Mouse (Mus musculus) megakaryocyte progenitor cell, adult 5-6 weeks (primary cell): ENCODE data around the gene Nanog. TPM values are rescaled to one million over a fixed set of nuclear protein-coding genes. Genes with fewer than 3 reads are reported as not detected.
A peak's percentile ranks its signal among the peaks of the same experiment; 100 is the strongest.
"Not testable (repeated sequence)": the region's sequence is repeated elsewhere in the genome, so short reads cannot be mapped to it uniquely, and the experiment has no call there.

ENCODE experiments used
- ATAC-seq: replicated peaks from 2 replicates; pipeline ENCODE4 v1.8.0; 2016; ENCODE audit warnings: mild to moderate bottlenecking, moderate TSS enrichment, inconsistent platforms; ENCODE audit not compliant: poor library complexity
- total RNA-seq, 2 experiments: library from RNA; stranded (forward) in 1 of 2; stranded (reverse) in 1 of 2; fragments of 157-497, 149-512 nt in 1 of 2; fragments of 200-1000 nt in 1 of 2; gene quantifications; 2 replicates each; pipeline versions ENCODE4 v1.2.3 to v1.2.4; 2015 to 2017

Gene Nanog
- total RNA-seq (2015) (not detected in 2 replicates), total RNA-seq (2017) (not detected in 2 replicates)

DNA sequence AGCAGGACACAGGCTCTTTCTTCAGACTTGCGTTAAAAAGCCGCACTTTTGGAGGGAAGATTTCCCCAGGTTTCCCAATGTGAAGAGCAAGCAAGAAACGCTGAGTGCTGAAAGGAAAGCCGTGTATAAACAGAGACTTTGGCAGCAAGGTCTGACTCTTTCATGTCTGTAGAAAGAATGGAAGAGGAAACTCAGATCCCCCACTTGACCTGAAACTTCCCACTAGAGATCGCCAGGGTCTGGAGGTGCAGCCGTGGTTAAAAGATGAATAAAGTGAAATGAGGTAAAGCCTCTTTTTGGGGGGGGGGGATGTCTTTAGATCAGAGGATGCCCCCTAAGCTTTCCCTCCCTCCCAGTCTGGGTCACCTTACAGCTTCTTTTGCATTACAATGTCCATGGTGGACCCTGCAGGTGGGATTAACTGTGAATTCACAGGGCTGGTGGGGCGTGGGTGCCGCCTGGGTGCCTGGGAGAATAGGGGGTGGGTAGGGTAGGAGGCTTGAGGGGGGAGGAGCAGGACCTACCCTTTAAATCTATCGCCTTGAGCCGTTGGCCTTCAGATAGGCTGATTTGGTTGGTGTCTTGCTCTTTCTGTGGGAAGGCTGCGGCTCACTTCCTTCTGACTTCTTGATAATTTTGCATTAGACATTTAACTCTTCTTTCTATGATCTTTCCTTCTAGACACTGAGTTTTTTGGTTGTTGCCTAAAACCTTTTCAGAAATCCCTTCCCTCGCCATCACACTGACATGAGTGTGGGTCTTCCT, at the start of gene Nanog:
Gene Nanog, plus strand, starts transcription at position 454 of the 765 bp plus-strand sequence.
- ATAC-seq = no peak

DNA sequence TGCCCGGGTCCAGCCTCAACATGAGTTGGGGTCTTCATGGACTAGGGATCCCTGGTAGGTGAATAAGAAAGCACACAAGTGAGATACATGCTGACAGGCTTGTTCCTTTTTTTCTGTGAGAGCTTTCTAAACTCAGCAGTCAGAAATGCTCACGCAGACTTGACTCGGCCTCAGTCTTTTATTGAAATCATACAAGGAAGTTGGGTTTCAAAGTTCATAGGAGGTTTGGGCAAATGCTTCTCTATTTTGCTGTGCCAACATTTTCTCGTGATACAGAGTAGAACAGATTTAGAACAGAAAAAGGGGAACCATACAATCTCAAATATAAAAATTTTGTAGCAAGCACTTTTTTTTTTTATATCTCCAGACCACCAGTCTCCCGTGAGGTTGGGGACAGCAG, 49.7 kb upstream of the Nanog start:
- peak; percentile 21 for ATAC-seq

DNA sequence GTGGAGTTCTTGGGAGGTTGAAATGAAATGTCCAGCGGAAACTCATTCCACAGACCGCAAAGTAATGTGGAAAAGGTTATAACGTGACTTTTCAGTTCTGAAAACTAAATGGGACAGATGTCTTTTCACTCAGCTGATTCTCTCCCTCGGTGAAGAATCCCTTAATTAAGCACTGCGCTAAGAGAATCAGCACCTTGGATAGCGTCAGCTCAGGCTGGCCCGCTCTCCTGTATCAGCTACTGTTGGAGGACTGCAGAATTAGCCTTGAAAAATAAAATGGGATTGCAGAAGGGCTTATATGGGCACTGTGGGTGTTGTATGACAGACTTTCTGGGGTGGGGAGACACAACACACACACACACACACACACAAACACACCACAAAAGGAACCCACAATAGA, 47.7 kb upstream of the Nanog start:
- ATAC-seq = peak; percentile 64

GRCm38 (mm10) chr6:122660601-122661379, 46.5 kb upstream of the Nanog start:
- peak; percentile 77 for ATAC-seq

- no peak for ATAC-seq
These were observed 44.6 kb upstream of the Nanog start for GRCm38 (mm10) chr6:122662551-122663264.

DNA sequence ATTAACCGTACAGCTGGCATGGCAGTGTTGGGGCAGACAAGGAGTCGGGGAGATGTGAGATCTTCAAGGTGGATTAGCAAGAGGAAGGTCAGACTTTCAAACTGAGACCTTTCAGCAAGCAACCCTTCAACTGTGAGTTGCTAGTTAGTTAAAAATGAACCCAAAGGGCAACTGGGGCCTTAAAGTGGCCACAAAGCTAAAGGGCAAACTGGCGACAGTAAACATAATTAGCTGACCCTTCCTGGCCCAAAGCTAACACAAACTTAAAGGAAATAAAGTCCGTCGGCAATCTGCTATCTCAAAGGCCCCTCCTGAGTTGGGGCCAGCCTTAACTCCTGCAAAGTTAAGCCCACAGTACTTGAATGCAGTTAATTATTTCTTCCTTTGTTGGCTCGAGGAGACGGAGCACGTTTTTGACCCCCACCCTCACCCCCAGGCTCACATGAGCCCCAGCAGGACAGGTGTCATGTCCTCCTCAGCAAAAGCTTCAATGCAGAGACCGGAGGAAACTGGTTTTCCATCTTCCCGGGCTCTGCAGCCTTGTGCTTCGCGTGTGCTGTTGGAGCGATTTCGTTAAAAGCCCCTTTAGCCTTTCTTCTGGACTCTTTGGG, 43.6 kb upstream of the Nanog start:
- ATAC-seq = no peak

- ATAC-seq = no peak
These were observed 41.4 kb upstream of the Nanog start for GRCm38 (mm10) chr6:122665866-122666265.

GRCm38 (mm10) chr6:122667715-122668114, 39.6 kb upstream of the Nanog start:
- no peak for ATAC-seq

DNA sequence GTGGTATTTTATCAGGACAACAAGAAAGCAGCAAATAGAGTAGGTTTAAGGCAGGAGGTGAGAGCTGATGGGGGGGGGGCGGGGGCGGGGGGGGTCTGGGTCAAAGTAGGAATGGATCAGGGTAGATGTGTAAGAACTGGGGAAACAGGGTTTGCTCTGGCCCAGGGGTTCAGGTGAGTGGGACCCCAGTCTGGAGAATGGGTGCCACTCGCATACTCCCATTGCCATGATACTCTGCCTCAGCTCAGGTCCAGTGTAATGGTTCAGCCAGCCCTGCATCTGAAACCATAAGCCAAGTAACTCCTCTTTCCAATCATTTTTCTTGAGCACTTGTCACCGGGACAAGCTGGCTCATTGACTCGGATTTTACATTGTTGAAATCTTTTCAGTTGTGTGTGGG, 38.5 kb upstream of the Nanog start:
- ATAC-seq = no peak

DNA sequence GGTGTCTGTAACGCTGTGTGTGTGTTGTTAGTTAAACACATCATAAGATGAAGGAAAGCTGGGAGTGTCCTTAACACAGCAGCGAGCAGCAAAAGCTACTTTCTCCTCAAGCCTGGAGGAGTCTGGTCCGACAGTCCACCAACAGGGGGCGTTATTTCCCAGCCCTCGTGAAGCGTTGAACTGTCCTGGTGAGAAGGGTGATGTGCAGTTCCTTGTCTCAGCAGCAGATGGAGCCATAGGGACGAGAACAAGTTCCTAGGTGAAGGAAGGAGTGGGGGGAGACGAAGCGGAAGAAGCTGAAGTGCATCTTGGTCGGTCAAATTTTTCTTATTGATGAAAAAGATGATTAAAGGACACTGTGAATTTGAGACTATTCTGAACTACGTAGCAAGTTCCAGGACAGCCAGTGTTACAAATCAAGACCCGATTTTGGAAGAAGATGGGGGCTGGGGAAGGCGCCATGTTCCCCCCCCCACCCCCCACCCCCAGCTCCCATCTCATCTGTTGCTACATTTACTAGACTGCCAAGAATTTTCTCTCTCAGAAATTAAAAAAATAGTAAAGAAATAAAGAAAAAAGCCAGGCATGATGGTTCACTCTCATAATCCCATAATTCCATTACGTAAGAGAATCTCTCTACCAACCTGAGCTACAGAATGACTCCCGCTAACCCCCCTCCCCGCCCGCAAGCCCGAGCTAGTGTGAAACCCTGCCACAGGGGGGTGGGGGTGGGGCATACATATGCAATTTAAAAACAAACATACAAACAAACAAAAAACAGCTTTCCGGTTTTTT, 37.7 kb upstream of the Nanog start:
- peak; percentile 100 for ATAC-seq

GRCm38 (mm10) chr6:122670201-122670551, 37.1 kb upstream of the Nanog start:
- no peak for ATAC-seq

- ATAC-seq = no peak
These were observed 36.4 kb upstream of the Nanog start for GRCm38 (mm10) chr6:122670841-122671240.

DNA sequence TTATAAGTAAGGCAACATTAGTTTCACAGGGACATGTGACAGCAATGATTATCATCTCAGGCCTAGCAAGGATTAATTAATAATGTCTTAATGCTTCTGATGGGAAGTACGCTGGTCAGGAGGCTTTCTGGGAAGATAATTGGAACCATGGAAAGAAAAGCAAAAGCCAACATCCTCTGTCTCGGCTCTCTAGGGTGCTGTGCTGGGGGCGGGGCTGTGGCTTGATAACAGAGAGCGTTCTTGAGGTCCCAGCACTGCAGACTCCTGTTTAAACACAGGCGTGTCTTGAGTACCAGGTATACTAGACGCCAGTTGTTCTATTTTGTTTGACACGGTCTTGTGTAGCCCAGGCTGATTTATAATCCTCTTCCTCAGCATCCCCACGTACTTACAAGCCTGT, 34.5 kb upstream of the Nanog start:
- ATAC-seq = no peak

DNA sequence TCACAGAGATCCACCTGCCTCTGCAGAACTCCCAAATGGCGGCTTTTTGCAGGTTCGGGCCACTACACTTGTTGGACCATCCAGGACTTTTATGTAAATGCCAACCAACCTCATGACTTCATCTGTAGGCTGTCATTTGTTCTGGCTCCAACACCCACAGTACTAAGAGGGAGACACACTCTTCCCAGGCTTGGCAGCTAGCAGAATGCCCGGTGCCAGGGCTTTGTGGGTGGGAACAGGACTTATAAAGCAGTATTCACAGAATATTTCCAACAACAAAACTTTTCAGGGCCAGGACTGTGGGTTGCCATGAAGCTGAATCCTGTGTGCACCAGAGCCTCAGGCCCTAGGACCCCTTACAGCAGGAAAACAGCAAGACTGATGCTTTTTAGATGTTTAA, 24.6 kb upstream of the Nanog start:
- no peak for ATAC-seq

GRCm38 (mm10) chr6:122686709-122687108, 20.6 kb upstream of the Nanog start:
- ATAC-seq = no peak

GRCm38 (mm10) chr6:122689411-122690055, 17.8 kb upstream of the Nanog start:
- no peak for ATAC-seq

DNA sequence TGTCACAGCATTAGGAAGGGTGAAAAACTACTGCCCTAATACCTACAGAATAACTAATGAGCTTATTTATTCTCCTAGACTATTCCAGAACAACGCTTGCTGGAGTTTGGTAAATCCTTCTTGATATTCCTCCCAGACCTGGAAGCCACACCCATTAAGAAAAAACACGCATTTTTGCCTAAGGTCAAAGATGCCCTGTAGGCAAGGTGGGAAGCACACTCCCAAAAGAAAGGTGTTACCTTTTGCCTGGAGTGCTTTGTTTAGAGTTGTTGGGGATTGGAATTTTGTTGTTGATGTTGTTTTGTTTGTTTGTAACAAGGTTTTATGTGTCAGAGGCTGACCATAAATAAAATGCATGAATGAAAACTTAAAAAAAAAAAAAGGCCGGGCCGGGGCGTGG, 17.2 kb upstream of the Nanog start:
- no peak for ATAC-seq

DNA sequence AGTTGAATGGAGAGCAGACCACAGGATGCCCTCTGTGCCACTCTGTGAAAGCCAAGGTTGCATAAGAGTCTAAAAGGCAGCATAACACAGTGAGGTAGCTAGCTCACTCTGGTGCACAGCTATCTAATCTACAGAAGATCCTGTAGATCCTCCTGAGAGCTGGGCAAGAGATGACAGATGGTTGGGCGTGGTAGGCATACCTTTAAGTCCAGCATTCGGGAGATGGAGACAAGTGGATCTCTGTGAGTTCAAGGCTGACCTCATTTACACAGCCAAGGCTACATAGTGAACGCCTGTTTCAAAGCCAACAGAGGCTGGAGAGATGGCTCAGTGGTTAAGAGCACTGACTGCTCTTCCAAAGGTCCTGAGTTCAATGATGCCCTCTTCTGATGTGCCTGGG, 11.9 kb upstream of the Nanog start:
- ATAC-seq = no peak

DNA sequence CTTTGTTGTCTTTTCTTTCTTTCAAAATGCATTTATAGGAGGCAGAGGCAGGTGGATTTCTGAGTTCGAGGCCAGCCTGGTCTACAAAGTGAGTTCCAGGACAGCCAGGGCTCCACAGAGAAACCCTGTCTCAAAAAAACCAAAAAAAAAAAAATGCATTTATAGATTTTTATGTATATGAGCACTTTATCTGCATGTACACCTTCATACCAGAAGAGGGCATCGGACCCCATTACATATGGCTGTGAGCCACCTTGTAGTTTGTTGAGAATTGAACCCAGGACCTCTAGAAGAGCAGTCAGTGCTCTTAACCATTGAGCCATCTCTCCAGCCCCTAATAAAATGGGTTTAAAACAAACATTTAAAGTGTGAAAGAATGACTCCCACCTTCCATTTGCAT, 7.7 kb upstream of the Nanog start:
- not testable (repeated sequence) for ATAC-seq

DNA sequence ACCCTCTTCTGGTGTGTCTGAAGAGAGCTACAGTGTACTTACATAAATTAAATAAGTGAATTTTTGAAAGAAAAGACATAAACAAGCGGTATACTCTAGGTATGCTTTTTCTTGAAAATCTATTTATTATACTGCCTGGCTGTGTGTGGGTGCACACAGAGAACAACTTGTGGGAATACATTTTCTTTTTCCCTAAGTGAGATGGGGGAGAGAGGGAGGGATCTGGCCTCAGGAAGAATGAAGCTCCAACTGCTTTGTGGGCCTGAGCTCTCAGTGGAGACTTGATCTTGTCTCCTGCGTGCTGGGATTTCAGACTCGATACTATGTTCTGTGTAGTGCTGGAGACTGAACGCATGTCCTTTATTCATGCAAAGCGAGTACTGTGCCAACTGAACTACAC, 5.5 kb upstream of the Nanog start:
- no peak for ATAC-seq
